Mouse (Mus musculus) limb, embryonic 10.5 days (tissue): ENCODE data around the gene Kdm5b. TPM values are rescaled to one million over a fixed set of nuclear protein-coding genes. Genes with fewer than 3 reads are reported as not detected.

Source experiments
- DNase-seq: peaks from one replicate; pipeline ENCODE4 v3.0.0-alpha.2; 2017; ENCODE audit warnings: low spot score
- H3K27ac ChIP-seq: fragments of 300-500 bp; sonication (generic); 2 replicates; pipeline ENCODE4 v1.5.1; 2016; ENCODE audit warnings: mild to moderate bottlenecking
- H3K27me3 ChIP-seq: fragments of 300-500 bp; sonication (generic); 2 replicates; pipeline ENCODE4 v1.6.1; 2016; ENCODE audit warnings: low read depth, mild to moderate bottlenecking; ENCODE audit not compliant: poor library complexity, severe bottlenecking
- H3K36me3 ChIP-seq: fragments of 300-500 bp; sonication (generic); 2 replicates; pipeline ENCODE4 v1.6.1; 2016; ENCODE audit warnings: mild to moderate bottlenecking, moderate library complexity
- H3K4me1 ChIP-seq: fragments of 300-500 bp; sonication (generic); 2 replicates; pipeline ENCODE4 v1.6.1; 2016
- H3K4me3 ChIP-seq: fragments of 300-500 bp; sonication (generic); 2 replicates; pipeline ENCODE4 v1.5.1; 2016; ENCODE audit warnings: mild to moderate bottlenecking, moderate library complexity
- H3K9me3 ChIP-seq: fragments of 300-500 bp; sonication (generic); replicated peaks from 2 replicates; pipeline ENCODE4 v1.6.1; 2016; ENCODE audit warnings: mild to moderate bottlenecking
- WGBS: fragments of 180-500 bp; shearing (Covaris S2); methylation state at CpG from one replicate; pipeline ENCODE4 v1.1.7; 2016; 5-methylcytosine and 5-hydroxymethylcytosine counted together
- polyA plus RNA-seq: library from polyadenylated mRNA; unstranded; fragments of >200 nt; fragmentation: Nextera tagmentation; extraction: Ambion mirVana; gene quantifications from 2 replicates; pipeline ENCODE4 v1.2.1, GENCODE M21; 2016

The Kdm5b gene
- polyA plus RNA-seq, 1 experiment from 2014 or later: 81.9 TPM

DNA sequence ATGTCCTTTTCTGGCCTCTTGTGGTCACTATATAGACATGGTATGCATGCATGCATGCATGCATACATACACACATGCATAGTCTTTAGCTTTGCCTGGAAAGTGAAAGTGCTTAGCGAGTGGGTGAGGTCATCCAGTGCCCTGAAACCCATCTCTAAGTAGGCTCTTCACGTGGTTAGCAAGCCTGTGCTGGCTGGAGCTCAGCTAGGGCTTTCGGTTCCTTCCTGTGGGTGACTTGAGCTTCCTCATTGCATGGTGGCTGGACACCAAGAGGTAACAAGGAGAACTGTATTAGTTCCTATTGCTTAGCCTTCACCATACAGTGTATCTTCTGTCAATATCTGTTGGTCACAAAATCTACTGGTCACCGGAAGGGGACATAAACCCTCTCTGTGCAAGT is 119.5 kb downstream of the Kdm5b start:
- no peak overlapping the region for H3K4me3 ChIP-seq
- H3K36me3 ChIP-seq: no peaks in the 10 kb centered on the region
- DNase-seq: no peak
- H3K4me1 ChIP-seq: peaks cover 14% of the 10 kb centered on the region
- WGBS: 84% methylated on average over 4 of the region's 4 CpGs
- H3K27me3 ChIP-seq: no peaks in the 10 kb centered on the region
- H3K27ac ChIP-seq: no peak overlapping the region
- no peaks in the 10 kb centered on the region for H3K9me3 ChIP-seq

- H3K27ac ChIP-seq: no peak overlapping the region
- no peaks in the 10 kb centered on the region for H3K36me3 ChIP-seq
- no peak overlapping the region for H3K4me3 ChIP-seq
- no peaks in the 10 kb centered on the region for H3K9me3 ChIP-seq
- peaks cover 14% of the 10 kb centered on the region for H3K4me1 ChIP-seq
- WGBS: 16% methylated on average over 6 of the region's 6 CpGs
- DNase-seq: peak; percentile 59
- no peaks in the 10 kb centered on the region for H3K27me3 ChIP-seq
Observed at GRCm38 (mm10) chr1:134680617-134681016, 120.6 kb downstream of the Kdm5b start.

- no peak overlapping the region for H3K4me3 ChIP-seq
- no peak for DNase-seq
- no peaks in the 10 kb centered on the region for H3K9me3 ChIP-seq
- no peaks in the 10 kb centered on the region for H3K27me3 ChIP-seq
- peaks cover 14% of the 10 kb centered on the region for H3K4me1 ChIP-seq
- no peaks in the 10 kb centered on the region for H3K36me3 ChIP-seq
- no peak overlapping the region for H3K27ac ChIP-seq
- 51% methylated on average over 9 of the region's 9 CpGs for WGBS
Observed at GRCm38 (mm10) chr1:134682460-134682859, 122.5 kb downstream of the Kdm5b start.

Other genes starting within 250 kb of the Kdm5b start
- gene Ppfia4, start 227.2 kb upstream of the Kdm5b start, polyA plus RNA-seq: 1.8 and 2.3 TPM in 2 replicates
- gene Tmem183a, start 198.2 kb upstream of the Kdm5b start, polyA plus RNA-seq: 118 TPM in 2 replicates
- gene 4933406M09Rik, start 174.2 kb upstream of the Kdm5b start, polyA plus RNA-seq: not detected in 2 replicates
- 41.6 and 44.4 TPM in 2 replicates for gene Cyb5r1, start 154.6 kb upstream of the Kdm5b start, polyA plus RNA-seq
- 79.8 and 85.0 TPM in 2 replicates for gene Adipor1, start 144.8 kb upstream of the Kdm5b start, polyA plus RNA-seq
- gene Klhl12, start 104.6 kb upstream of the Kdm5b start, polyA plus RNA-seq: 41.6 and 43.7 TPM in 2 replicates
- gene Rabif, start 65.5 kb upstream of the Kdm5b start, polyA plus RNA-seq: 36.6 and 38.2 TPM in 2 replicates
- not detected in 2 replicates for gene Mgat4e, start 10.5 kb upstream of the Kdm5b start, polyA plus RNA-seq
- 0.04 and 0.06 TPM in 2 replicates for gene Syt2, start 86.5 kb downstream of the Kdm5b start, polyA plus RNA-seq